Mouse (Mus musculus): ENCODE data around the gene Slc25a45.

The Slc25a45 gene

GRCm38 (mm10) chr19:5922963-5923362, 45.4 kb downstream of the Slc25a45 start:
- no peak for TF ChIP-seq GATA4 (IDR thresholded peaks at IDR 0.05; ENCODE audit: insufficient replicate concordance, low read length)

- TF ChIP-seq GATA4 (IDR thresholded peaks at IDR 0.05; ENCODE audit: insufficient replicate concordance, low read length): no peak
Measured at GRCm38 (mm10) chr19:5923990-5924712, 46.5 kb downstream of the Slc25a45 start.

GRCm38 (mm10) chr19:5924713-5925093, 47.1 kb downstream of the Slc25a45 start, which contains the start of gene Cdc42ep2:
Cdc42ep2 (minus strand) TSS chr19:5924816.
- no peak; the same call in 1 of the 2 replicates for TF ChIP-seq GATA4 (IDR thresholded peaks at IDR 0.05; ENCODE audit: insufficient replicate concordance, low read length)

GRCm38 (mm10) chr19:5925311-5925855, 47.8 kb downstream of the Slc25a45 start:
- TF ChIP-seq GATA4 (IDR thresholded peaks at IDR 0.05; ENCODE audit: insufficient replicate concordance, low read length): no peak

GRCm38 (mm10) chr19:5927026-5927425, 49.4 kb downstream of the Slc25a45 start:
- TF ChIP-seq GATA4 (IDR thresholded peaks at IDR 0.05; ENCODE audit: insufficient replicate concordance, low read length): no peak

GRCm38 (mm10) chr19:5927532-5927931, 49.9 kb downstream of the Slc25a45 start:
- TF ChIP-seq GATA4 (IDR thresholded peaks at IDR 0.05; ENCODE audit: insufficient replicate concordance, low read length): no peak

GRCm38 (mm10) chr19:5928104-5928503, 50.5 kb downstream of the Slc25a45 start:
- TF ChIP-seq GATA4 (IDR thresholded peaks at IDR 0.05; ENCODE audit: insufficient replicate concordance, low read length): no peak

GRCm38 (mm10) chr19:5928546-5928945, 50.9 kb downstream of the Slc25a45 start:
- TF ChIP-seq GATA4 (IDR thresholded peaks at IDR 0.05; ENCODE audit: insufficient replicate concordance, low read length): no peak

- TF ChIP-seq GATA4 (IDR thresholded peaks at IDR 0.05; ENCODE audit: insufficient replicate concordance, low read length): peak; percentile 21; the same call in 1 of the 2 replicates
Measured at GRCm38 (mm10) chr19:5929634-5930596, 52.3 kb downstream of the Slc25a45 start.

- no peak for TF ChIP-seq GATA4 (IDR thresholded peaks at IDR 0.05; ENCODE audit: insufficient replicate concordance, low read length)
Measured at GRCm38 (mm10) chr19:5935266-5935665, 57.7 kb downstream of the Slc25a45 start.
